Mouse (Mus musculus) liver, adult 2 months (tissue): ENCODE results near the gene Tmem117. TPM values are rescaled to one million over a fixed set of nuclear protein-coding genes. Genes with fewer than 3 reads are reported as not detected.

ENCODE experiments used
- DNase-seq: peaks from one replicate; pipeline ENCODE4 v3.0.0-alpha.2; 2011; ENCODE audit warnings: low read depth, low spot score; ENCODE audit errors: extremely low read depth
- H3K27ac ChIP-seq: fragments of 200-500 bp; replicated peaks from 2 replicates; pipeline ENCODE4 v1.5.1; 2012; ENCODE audit warnings: low read depth, mild to moderate bottlenecking, control low read depth, inconsistent platforms, low read length; ENCODE audit not compliant: insufficient read depth
- H3K27me3 ChIP-seq: fragments of 200-500 bp; 2 replicates; pipeline ENCODE4 v1.6.1; 2012; ENCODE audit warnings: mild to moderate bottlenecking, moderate library complexity, low read length, inconsistent platforms; ENCODE audit not compliant: control insufficient read depth, insufficient read depth
- H3K36me3 ChIP-seq: fragments of 200-500 bp; 2 replicates; pipeline ENCODE4 v1.6.1; 2012; ENCODE audit warnings: low read length, inconsistent platforms; ENCODE audit not compliant: control insufficient read depth, insufficient read depth
- H3K4me1 ChIP-seq: fragments of 200-500 bp; 2 replicates; pipeline ENCODE4 v1.6.1; 2011; ENCODE audit warnings: low read length; ENCODE audit not compliant: control insufficient read depth, insufficient read depth
- H3K4me3 ChIP-seq: fragments of 200-500 bp; 2 replicates; pipeline ENCODE4 v1.5.1; 2011; ENCODE audit warnings: low read depth, mild to moderate bottlenecking, control low read depth, low read length, moderate library complexity; ENCODE audit not compliant: insufficient read depth
- H3K79me2 ChIP-seq: fragments of 200-500 bp; 2 replicates; pipeline ENCODE4 v1.6.1; 2012; ENCODE audit warnings: inconsistent platforms, mild to moderate bottlenecking, low read length, moderate library complexity; ENCODE audit not compliant: control insufficient read depth, insufficient read depth
- H3K9ac ChIP-seq: fragments of 200-500 bp; 2 replicates; pipeline ENCODE4 v1.6.1; 2012; ENCODE audit warnings: low read depth, mild to moderate bottlenecking, control low read depth, inconsistent platforms, low read length
- CTCF ChIP-seq: fragments of 200-500 bp; IDR thresholded peaks from 2 replicates; pipeline ENCODE4 v1.5.1; 2011; ENCODE audit warnings: low read depth, low read length, control low read depth
- POLR2A ChIP-seq: fragments of 200-500 bp; IDR thresholded peaks from 2 replicates; pipeline ENCODE4 v1.6.1; 2011; ENCODE audit warnings: low read length, control low read depth; ENCODE audit not compliant: insufficient read depth; ENCODE audit errors: extremely low read depth
- WGBS: fragments of 180-500 bp; shearing (Covaris S2); methylation state at CpG from one replicate; pipeline ENCODE4 v1.1.7; 2018; 5-methylcytosine and 5-hydroxymethylcytosine counted together
- polyA plus RNA-seq: library from polyadenylated mRNA; depleted of rRNA; stranded (reverse); fragments of >200 nt; gene quantifications from 2 replicates; pipeline ENCODE4 v1.2.3, GENCODE M21; 2012
- total RNA-seq: library from RNA; depleted of rRNA; stranded (reverse); fragments of >200 nt; gene quantifications from 2 replicates; pipeline ENCODE4 v1.2.3, GENCODE M21; 2014

Gene Tmem117
- total and polyA plus RNA-seq, 2 experiments, result 0.46 TPM; not detected in 1

GRCm38 (mm10) chr15:94956697-94957096 lies 327.7 kb downstream of the Tmem117 start:
- Histone ChIP-seq H3K36me3 (no peaks in the 10 kb centered on the region), H3K9ac (no peak overlapping the region), H3K79me2 (no peaks in the 10 kb centered on the region), H3K27me3 (no peaks in the 10 kb centered on the region), H3K4me1 (peaks cover 2% of the 10 kb centered on the region; the same call in 1 of the 2 replicates), H3K27ac (no peak overlapping the region), H3K4me3 (no peak overlapping the region)
- no peak for TF ChIP-seq POLR2A
- no peak for TF ChIP-seq CTCF
- whole genome bisulfite sequencing, result 89% methylated on average over 3 of the region's 3 CpGs
- no peak for DNase-seq

GRCm38 (mm10) chr15:94957202-94957601 lies 328.2 kb downstream of the Tmem117 start:
- Histone ChIP-seq H3K4me1 (no peaks in the 10 kb centered on the region), H3K4me3 (no peak overlapping the region), H3K36me3 (no peaks in the 10 kb centered on the region), H3K9ac (no peak overlapping the region), H3K27ac (no peak overlapping the region), H3K79me2 (no peaks in the 10 kb centered on the region), H3K27me3 (no peaks in the 10 kb centered on the region)
- TF ChIP-seq CTCF (no peak), POLR2A (no peak)
- no peak for DNase-seq
- WGBS, result 77% methylated on average over 4 of the region's 4 CpGs

- Histone ChIP-seq H3K4me1 (no peaks in the 10 kb centered on the region), H3K79me2 (no peaks in the 10 kb centered on the region), H3K36me3 (no peaks in the 10 kb centered on the region), H3K9ac (no peak overlapping the region), H3K27me3 (no peaks in the 10 kb centered on the region), H3K4me3 (no peak overlapping the region), H3K27ac (no peak overlapping the region)
- WGBS, result 87% methylated on average over 6 of the region's 6 CpGs
- no peak for DNase-seq
- TF ChIP-seq POLR2A (no peak), CTCF (no peak)
Measured at GRCm38 (mm10) chr15:94967004-94967403, 338.0 kb downstream of the Tmem117 start.

- 86% methylated on average over 13 of the region's 13 CpGs for WGBS
- Histone ChIP-seq H3K27me3 (no peaks in the 10 kb centered on the region), H3K4me1 (no peaks in the 10 kb centered on the region), H3K36me3 (no peaks in the 10 kb centered on the region), H3K27ac (no peak overlapping the region), H3K9ac (no peak overlapping the region), H3K79me2 (no peaks in the 10 kb centered on the region), H3K4me3 (no peak overlapping the region)
- DNase-seq, result no peak
- no peak for TF ChIP-seq CTCF
- no peak for TF ChIP-seq POLR2A
Measured at GRCm38 (mm10) chr15:94968403-94969180, 339.6 kb downstream of the Tmem117 start.

- H3K4me1 ChIP-seq, result no peaks in the 10 kb centered on the region
- WGBS, result 83% methylated on average over 4 of the region's 4 CpGs
- H3K27me3 ChIP-seq, result no peaks in the 10 kb centered on the region
- no peak overlapping the region for H3K9ac ChIP-seq
- no peak for DNase-seq
- H3K27ac ChIP-seq, result no peak overlapping the region
- H3K79me2 ChIP-seq, result no peaks in the 10 kb centered on the region
- no peaks in the 10 kb centered on the region for H3K36me3 ChIP-seq
- no peak overlapping the region for H3K4me3 ChIP-seq
- TF ChIP-seq POLR2A (no peak), CTCF (no peak)
Measured at GRCm38 (mm10) chr15:94981798-94982197, 352.8 kb downstream of the Tmem117 start.

GRCm38 (mm10) chr15:94995352-94995751 lies 366.3 kb downstream of the Tmem117 start:
- Histone ChIP-seq H3K4me3 (no peak overlapping the region), H3K27me3 (no peaks in the 10 kb centered on the region), H3K4me1 (no peaks in the 10 kb centered on the region), H3K36me3 (no peaks in the 10 kb centered on the region), H3K27ac (no peak overlapping the region), H3K9ac (no peak overlapping the region), H3K79me2 (no peaks in the 10 kb centered on the region)
- TF ChIP-seq POLR2A, result no peak
- TF ChIP-seq CTCF, result no peak
- WGBS, result 90% methylated on average over 9 of the region's 9 CpGs
- DNase-seq, result no peak
